Mouse (Mus musculus) midbrain, embryonic 15.5 days (tissue): ENCODE data around the gene Wdr91. TPM values are rescaled to one million over a fixed set of nuclear protein-coding genes. Genes with fewer than 3 reads are reported as not detected.

ENCODE experiments used
- ATAC-seq: fragments of 200-750 bp; cut with Nextera tagmentation; replicated peaks from 2 replicates; pipeline ENCODE4 v1.8.0; 2017; ENCODE audit warnings: moderate TSS enrichment
- H3K27ac ChIP-seq: fragments of 300-500 bp; sonication (generic); 2 replicates; pipeline ENCODE4 v1.5.1; 2015; ENCODE audit warnings: mild to moderate bottlenecking, inconsistent platforms
- H3K27me3 ChIP-seq: fragments of 300-500 bp; sonication (generic); replicated peaks from 2 replicates; pipeline ENCODE4 v1.6.1; 2015; ENCODE audit warnings: inconsistent platforms
- H3K36me3 ChIP-seq: fragments of 300-500 bp; sonication (generic); replicated peaks from 2 replicates; pipeline ENCODE4 v1.6.1; 2015; ENCODE audit warnings: inconsistent platforms
- H3K4me1 ChIP-seq: fragments of 300-500 bp; sonication (generic); 2 replicates; pipeline ENCODE4 v1.6.1; 2015; ENCODE audit warnings: inconsistent platforms
- H3K4me2 ChIP-seq: fragments of 300-500 bp; sonication (generic); 2 replicates; pipeline ENCODE4 v1.6.1; 2015; ENCODE audit warnings: inconsistent platforms, mild to moderate bottlenecking, moderate library complexity
- H3K4me3 ChIP-seq: fragments of 300-500 bp; sonication (generic); 2 replicates; pipeline ENCODE4 v1.5.1; 2015; ENCODE audit warnings: mild to moderate bottlenecking, inconsistent platforms
- H3K9ac ChIP-seq: fragments of 300-500 bp; sonication (generic); 2 replicates; pipeline ENCODE4 v1.6.1; 2015; ENCODE audit warnings: mild to moderate bottlenecking, inconsistent platforms
- H3K9me3 ChIP-seq: fragments of 300-500 bp; sonication (generic); 2 replicates; pipeline ENCODE4 v1.6.1; 2016; ENCODE audit warnings: inconsistent platforms
- WGBS: fragments of 180-500 bp; shearing (Covaris S2); methylation state at CpG from one replicate; pipeline ENCODE4 v1.1.7; 2015; ENCODE audit warnings: mixed read lengths; 5-methylcytosine and 5-hydroxymethylcytosine counted together
- polyA plus RNA-seq: library from polyadenylated mRNA; unstranded; fragments of >200 nt; fragmentation: Nextera tagmentation; extraction: Ambion mirVana; gene quantifications from 2 replicates; pipeline ENCODE4 v1.2.1, GENCODE M21; 2015

Wdr91 gene
- polyA plus RNA-seq, 1 experiment from 2014 or later = 16.1 TPM

DNA sequence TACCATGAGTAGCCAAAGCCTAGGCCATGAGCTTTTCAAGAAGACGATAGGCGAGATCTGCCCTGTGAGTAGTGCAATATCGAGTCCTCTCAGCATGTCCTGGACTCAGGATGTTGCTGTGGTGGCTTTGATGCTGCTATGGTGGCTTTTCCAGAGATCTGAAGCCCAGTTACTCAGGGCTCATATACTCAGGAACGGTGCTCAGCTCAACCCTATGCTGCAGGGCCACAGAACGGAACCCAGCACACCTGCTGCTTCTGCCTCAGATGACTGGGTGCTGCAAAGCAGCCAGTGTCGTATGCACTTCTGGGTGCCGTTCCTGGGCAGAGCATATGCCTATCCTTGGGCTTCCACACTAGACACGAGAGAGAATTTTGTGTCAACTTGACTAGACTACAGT, 28.8 kb upstream of the Wdr91 start:
- no peak for ATAC-seq
- Histone ChIP-seq H3K27me3 (no peaks in the 10 kb centered on the region), H3K36me3 (no peaks in the 10 kb centered on the region), H3K9ac (no peak overlapping the region), H3K4me2 (no peak overlapping the region), H3K4me1 (no peaks in the 10 kb centered on the region), H3K27ac (no peak overlapping the region), H3K9me3 (no peaks in the 10 kb centered on the region), H3K4me3 (no peak overlapping the region)
- 91% methylated on average over 8 of the region's 8 CpGs for WGBS

DNA sequence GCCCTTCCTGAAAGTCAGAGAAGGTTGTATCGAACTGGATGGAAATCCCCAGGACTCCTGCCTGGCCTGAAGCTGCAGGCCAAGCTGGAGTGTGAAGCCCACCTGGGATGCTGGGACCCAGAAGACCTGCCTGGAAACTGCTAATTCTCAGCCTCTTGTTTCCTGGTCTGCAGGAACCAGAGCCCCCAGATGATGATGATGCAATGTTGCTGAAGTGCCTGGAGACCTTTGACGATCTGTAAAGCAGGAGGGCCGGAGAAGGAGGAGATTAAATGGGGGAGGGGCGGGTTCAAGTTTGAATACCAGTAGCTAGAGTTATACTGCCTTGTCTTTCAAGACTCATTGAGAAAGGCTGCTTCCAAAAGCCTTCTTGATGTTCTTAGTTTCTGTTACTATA, 28.3 kb upstream of the Wdr91 start:
- no peaks in the 10 kb centered on the region for H3K4me1 ChIP-seq
- no peak for ATAC-seq
- H3K9me3 ChIP-seq = no peaks in the 10 kb centered on the region
- no peak overlapping the region for H3K27ac ChIP-seq
- WGBS = 50% methylated on average over 4 of the region's 4 CpGs
- H3K4me2 ChIP-seq = no peak overlapping the region
- H3K36me3 ChIP-seq = no peaks in the 10 kb centered on the region
- H3K27me3 ChIP-seq = no peaks in the 10 kb centered on the region
- no peak overlapping the region for H3K4me3 ChIP-seq
- no peak overlapping the region for H3K9ac ChIP-seq

DNA sequence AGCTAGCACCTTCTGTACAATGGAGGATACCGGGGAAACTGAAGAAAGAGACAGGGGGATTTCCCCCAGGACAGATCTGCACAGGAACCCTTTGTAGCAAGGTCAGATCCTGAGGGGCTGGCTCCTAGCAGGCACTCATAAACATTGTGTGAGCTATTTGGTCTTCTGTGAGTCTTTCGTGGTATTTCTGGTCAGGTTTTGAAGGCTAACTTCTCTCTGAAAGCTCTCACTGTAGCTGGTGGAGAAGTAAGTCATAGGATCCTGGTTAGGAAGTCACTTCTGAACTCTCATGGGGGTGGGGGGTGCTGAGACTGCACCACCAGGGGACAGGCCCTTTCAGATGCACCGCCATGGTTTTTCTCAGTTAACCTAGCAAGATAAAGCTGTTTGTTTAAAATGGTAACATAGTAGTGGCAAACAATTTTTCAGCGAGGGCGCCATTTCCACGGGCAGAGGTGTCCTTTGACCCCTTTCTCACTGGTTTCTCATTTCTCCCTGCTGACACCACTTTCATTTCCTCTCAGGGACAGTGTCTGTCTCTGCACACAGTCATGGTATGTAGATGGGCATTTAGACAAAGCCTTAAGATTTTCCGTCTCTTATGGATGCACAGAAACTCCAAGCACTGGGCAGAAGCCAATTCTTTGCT, 27.7 kb upstream of the Wdr91 start:
- H3K4me3 ChIP-seq = no peak overlapping the region
- H3K9ac ChIP-seq = no peak overlapping the region
- no peak for ATAC-seq
- no peaks in the 10 kb centered on the region for H3K4me1 ChIP-seq
- no peaks in the 10 kb centered on the region for H3K27me3 ChIP-seq
- no peak overlapping the region for H3K27ac ChIP-seq
- H3K9me3 ChIP-seq = no peaks in the 10 kb centered on the region
- 78% methylated on average over 7 of the region's 7 CpGs for WGBS
- H3K36me3 ChIP-seq = no peaks in the 10 kb centered on the region
- no peak overlapping the region for H3K4me2 ChIP-seq

DNA sequence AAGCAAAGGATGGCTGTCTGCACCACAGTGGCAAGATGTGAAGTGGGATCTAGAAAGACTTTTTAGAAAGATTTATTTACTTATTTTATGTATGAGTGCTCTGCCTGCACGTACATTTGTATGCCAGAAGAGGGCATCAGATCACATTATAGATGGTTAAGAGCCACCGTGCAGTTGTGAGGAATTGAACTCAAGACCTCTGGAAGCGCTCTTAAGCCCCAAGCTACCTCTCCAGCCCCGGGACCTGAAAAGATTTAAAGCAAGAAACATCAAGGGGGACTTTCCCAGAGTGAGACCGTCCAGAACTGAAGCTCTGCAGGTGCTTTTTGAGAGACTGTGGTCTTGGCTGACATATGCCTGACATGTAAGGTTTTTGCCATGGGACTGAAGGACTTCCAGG, 26.1 kb upstream of the Wdr91 start:
- H3K27me3 ChIP-seq = no peaks in the 10 kb centered on the region
- H3K9me3 ChIP-seq = no peaks in the 10 kb centered on the region
- no peak for ATAC-seq
- H3K9ac ChIP-seq = no peak overlapping the region
- no peak overlapping the region for H3K27ac ChIP-seq
- no peaks in the 10 kb centered on the region for H3K4me1 ChIP-seq
- no peaks in the 10 kb centered on the region for H3K36me3 ChIP-seq
- WGBS = 76% methylated on average over 5 of the region's 5 CpGs
- H3K4me3 ChIP-seq = no peak overlapping the region
- H3K4me2 ChIP-seq = no peak overlapping the region

DNA sequence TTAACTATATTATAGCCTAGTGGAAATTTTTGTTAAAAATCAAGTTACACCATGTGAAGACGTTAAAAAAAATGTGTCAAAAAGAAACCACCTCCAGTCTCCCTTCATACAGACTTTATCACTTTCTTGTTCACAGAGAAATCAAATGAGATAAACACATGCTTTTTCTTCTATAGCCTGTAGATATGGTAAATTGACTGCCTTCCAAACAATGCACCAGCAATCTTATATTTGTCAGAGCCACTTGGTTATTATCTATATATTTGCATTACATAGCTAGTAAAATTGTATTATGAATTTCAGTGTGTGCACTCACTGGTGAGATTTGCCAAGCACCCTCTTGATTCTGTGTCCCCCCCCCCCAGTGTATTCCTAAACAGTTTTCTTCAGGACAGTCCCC, 22.0 kb upstream of the Wdr91 start:
- Histone ChIP-seq H3K4me3 (no peak overlapping the region), H3K36me3 (no peaks in the 10 kb centered on the region), H3K4me2 (no peak overlapping the region), H3K4me1 (no peaks in the 10 kb centered on the region), H3K9ac (no peak overlapping the region), H3K27me3 (no peaks in the 10 kb centered on the region), H3K9me3 (no peaks in the 10 kb centered on the region), H3K27ac (no peak overlapping the region)
- WGBS = 90% methylated on average over 1 of the region's 1 CpGs
- no peak for ATAC-seq

DNA sequence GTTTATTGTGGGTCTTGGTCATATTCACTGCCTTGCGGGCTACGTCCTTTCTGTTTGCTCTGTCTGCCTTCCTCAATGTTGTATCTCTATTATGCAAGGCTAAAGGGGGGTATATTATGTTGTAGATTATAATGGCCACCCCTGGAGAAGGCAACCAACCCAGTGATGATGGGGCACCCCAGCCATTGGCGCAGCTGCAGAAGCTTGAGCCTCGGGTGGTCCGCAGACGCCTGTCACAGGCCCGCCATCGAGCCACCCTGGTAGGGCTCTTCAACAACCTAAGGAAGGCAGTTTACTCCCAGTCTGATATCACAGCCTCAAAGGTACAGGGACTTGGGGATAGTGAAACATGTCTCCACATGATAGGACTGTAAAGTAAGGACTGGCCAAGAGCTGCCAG, 16.9 kb upstream of the Wdr91 start:
- no peaks in the 10 kb centered on the region for H3K27me3 ChIP-seq
- H3K9me3 ChIP-seq = no peaks in the 10 kb centered on the region
- H3K4me1 ChIP-seq = no peaks in the 10 kb centered on the region
- H3K9ac ChIP-seq = no peak overlapping the region
- no peaks in the 10 kb centered on the region for H3K36me3 ChIP-seq
- H3K27ac ChIP-seq = no peak overlapping the region
- 94% methylated on average over 8 of the region's 8 CpGs for WGBS
- H3K4me3 ChIP-seq = no peak overlapping the region
- ATAC-seq = no peak
- no peak overlapping the region for H3K4me2 ChIP-seq

DNA sequence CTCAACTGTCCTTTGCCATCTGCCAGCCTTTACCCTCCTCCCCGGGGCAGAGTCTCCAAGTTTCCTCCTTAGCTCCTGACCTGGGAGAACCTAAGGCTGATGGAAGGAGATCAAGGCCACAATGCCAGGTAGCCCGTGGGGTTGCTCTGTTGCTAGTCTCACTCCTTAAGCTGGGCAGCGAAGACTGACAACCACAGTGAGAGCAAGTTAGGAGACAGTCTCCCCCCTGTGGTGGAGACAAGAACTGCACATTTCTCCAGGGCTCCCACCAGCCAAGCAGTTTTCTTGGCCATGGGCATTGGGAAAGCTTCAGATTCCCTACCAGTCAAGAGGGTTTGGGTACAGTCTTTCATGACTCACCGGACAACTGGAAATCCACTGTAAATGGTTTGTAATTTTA, 16.5 kb upstream of the Wdr91 start:
- Histone ChIP-seq H3K4me3 (no peak overlapping the region), H3K27ac (no peak overlapping the region), H3K27me3 (no peaks in the 10 kb centered on the region), H3K9me3 (no peaks in the 10 kb centered on the region), H3K9ac (no peak overlapping the region), H3K4me1 (no peaks in the 10 kb centered on the region), H3K4me2 (no peak overlapping the region), H3K36me3 (no peaks in the 10 kb centered on the region)
- no peak for ATAC-seq
- 43% methylated on average over 4 of the region's 4 CpGs for WGBS

DNA sequence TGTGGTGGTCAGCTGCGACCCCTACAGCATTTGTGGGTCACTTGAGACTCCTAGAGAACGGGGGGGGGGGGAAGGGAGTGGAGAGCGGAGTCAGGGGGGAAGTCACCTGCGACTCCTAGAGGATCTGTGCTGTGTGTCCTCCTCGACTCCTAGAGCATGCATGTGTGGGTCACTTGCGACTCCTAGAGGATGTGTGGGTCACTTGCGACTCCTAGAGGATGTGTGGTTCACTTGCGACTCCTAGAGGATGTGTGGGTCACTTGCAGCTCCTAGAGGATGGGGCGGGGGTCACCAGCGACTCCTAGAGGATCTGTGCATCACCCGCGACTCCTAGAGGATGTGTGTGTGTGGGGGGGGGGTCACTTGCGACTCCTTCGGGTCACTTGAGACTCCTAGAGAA, 11.3 kb upstream of the Wdr91 start:
- Histone ChIP-seq H3K9ac (no peak overlapping the region), H3K36me3 (no peaks in the 10 kb centered on the region), H3K4me1 (no peaks in the 10 kb centered on the region), H3K27ac (no peak overlapping the region), H3K4me2 (no peak overlapping the region), H3K9me3 (no peaks in the 10 kb centered on the region), H3K27me3 (no peaks in the 10 kb centered on the region), H3K4me3 (no peak overlapping the region)
- no peak for ATAC-seq
- WGBS = 55% methylated on average over 14 of the region's 14 CpGs

DNA sequence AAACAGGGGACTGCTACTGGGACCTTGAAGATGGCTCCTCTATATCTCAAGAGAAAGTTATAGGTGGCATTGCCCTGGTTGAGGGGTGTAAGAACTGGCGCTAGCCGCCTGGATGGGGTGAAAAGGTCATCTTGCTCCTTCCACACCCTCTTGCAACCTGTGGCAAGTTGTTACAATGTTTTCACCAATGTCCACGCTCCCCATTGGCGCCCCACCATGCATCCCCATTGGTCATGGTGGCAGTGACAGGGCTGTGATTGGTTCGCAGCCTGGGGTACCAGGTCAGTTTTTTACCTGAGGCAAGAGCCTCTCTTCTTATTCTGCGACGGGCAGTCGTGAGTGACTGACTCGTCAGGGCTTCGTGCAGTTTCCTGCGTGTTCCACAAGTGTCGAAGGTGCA, 10.0 kb upstream of the Wdr91 start:
- Histone ChIP-seq H3K36me3 (no peaks in the 10 kb centered on the region), H3K4me1 (no peaks in the 10 kb centered on the region), H3K9ac (no peak overlapping the region), H3K9me3 (no peaks in the 10 kb centered on the region), H3K27me3 (no peaks in the 10 kb centered on the region), H3K27ac (no peak overlapping the region), H3K4me2 (no peak overlapping the region), H3K4me3 (no peak overlapping the region)
- WGBS = 94% methylated on average over 12 of the region's 12 CpGs
- no peak for ATAC-seq

DNA sequence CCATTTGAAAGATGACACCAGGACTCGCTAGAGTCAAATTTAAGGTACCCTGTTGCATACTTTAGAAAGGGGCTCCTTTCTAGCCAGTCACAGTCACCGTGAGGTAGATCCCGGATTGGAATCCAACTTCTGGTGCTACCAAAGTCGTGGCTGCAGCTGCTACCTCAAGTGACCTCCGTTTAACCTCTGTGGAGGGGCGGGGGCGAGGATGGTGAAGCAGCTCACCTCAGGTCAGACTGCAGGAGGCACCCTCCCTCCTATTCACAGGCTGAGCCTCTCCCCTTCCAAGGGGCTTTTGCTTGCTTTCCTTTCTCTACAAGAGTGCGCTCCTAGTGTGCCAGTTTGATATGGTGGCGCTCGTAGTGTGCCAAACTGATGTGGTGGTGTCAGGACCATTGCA, 9.3 kb upstream of the Wdr91 start, which contains the start of gene Stra8:
TSS of gene Stra8 (plus strand) at position 208 of the 400 bp plus-strand sequence.
- WGBS = 59% methylated on average over 10 of the region's 10 CpGs
- Histone ChIP-seq H3K36me3 (no peaks in the 10 kb centered on the region), H3K27ac (no peak within 1 kb of the TSS), H3K9me3 (no peaks in the 10 kb centered on the region), H3K9ac (no peak within 1 kb of the TSS), H3K4me1 (no peaks in the 10 kb centered on the region), H3K27me3 (no peaks in the 10 kb centered on the region), H3K4me3 (no peak within 1 kb of the TSS), H3K4me2 (no peak within 1 kb of the TSS)
- ATAC-seq = no peak

DNA sequence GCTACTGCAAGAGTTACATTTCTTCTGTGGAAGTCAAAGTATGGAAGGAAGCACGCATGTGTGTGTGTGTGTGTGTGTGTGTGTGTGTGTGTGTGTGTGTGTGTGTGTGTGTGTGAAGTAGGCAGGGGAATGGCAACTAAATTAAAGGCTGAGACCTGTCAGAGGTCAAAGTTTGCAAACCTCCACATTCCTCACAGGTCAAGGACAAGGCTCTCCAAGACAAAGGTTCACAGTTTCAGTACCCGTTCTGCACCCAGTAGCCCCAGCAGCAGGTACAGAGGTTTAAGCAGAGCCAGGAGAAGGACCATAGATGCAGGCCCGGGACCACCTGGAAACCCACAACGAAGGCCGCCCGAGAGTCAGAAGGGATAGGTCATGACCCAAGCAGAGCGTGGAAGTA, 8.5 kb upstream of the Wdr91 start:
- Histone ChIP-seq H3K27ac (no peak overlapping the region), H3K9me3 (no peaks in the 10 kb centered on the region), H3K4me3 (no peak overlapping the region), H3K4me2 (no peak overlapping the region), H3K9ac (no peak overlapping the region), H3K4me1 (no peaks in the 10 kb centered on the region), H3K36me3 (no peaks in the 10 kb centered on the region), H3K27me3 (no peaks in the 10 kb centered on the region)
- no peak for ATAC-seq
- WGBS = 88% methylated on average over 7 of the region's 7 CpGs

DNA sequence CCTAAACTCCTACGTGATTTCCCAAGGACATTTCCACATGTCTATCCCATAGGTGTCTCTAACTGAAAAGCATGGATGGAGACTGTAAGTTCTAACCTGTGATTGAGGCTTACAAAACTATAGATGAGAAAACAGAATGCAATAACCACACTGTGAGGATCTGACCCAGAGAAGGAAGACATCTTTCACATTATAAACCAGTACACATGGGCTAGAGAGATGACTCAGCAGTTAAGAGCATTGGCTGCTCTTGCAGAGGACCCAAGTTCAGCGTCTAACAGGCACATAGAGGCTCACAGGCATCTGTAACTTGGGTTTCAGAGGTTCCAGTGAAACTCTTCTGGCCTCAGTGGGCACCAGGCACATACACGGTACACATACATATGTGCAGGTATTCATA, 3.8 kb upstream of the Wdr91 start:
- Histone ChIP-seq H3K9me3 (no peaks in the 10 kb centered on the region), H3K4me2 (no peak overlapping the region), H3K9ac (no peak overlapping the region), H3K4me3 (no peak overlapping the region), H3K27ac (no peak overlapping the region), H3K27me3 (no peaks in the 10 kb centered on the region), H3K36me3 (no peaks in the 10 kb centered on the region), H3K4me1 (peaks cover 7% of the 10 kb centered on the region)
- 87% methylated on average over 3 of the region's 3 CpGs for WGBS
- ATAC-seq = no peak

DNA sequence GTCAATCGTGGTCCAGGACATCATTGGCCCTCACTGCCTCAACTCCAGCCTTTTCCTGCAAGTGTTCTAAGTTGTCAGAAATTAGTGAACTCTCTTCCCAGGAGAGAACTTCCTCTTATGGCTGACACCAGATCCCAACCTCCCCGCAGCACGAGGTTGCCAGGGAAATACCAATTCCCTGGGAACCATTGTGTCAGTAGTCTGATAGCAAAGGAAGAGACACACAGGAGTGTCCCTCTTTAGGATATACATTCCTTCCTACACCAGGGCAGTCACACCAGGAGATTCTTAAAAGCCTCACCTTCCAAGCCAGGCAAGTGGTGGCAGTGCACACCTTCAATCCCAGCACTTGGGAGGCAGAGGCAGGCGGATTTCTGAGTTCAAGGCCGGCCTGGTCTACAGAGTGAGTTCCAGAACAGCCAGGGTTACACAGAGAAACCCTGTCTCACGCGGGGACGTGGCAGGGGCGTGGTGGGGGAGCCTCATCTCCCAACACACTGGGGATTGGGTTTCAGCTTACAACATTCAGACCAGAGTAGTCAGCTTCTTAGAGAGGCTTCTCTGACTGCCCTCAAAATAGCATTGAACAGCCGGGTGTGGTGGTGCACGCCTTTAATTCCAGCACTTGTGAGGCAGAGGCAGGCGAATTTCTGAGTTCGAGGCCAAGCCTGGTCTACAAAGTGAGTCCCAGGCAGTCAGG, 2.8 kb upstream of the Wdr91 start:
- 89% methylated on average over 13 of the region's 13 CpGs for WGBS
- H3K9me3 ChIP-seq = no peaks in the 10 kb centered on the region
- no peaks in the 10 kb centered on the region for H3K36me3 ChIP-seq
- H3K9ac ChIP-seq = no peak overlapping the region
- ATAC-seq = no peak
- H3K27ac ChIP-seq = no peak overlapping the region
- no peaks in the 10 kb centered on the region for H3K27me3 ChIP-seq
- no peak overlapping the region for H3K4me2 ChIP-seq
- H3K4me1 ChIP-seq = peaks cover 14% of the 10 kb centered on the region
- no peak overlapping the region for H3K4me3 ChIP-seq
